Mouse (Mus musculus) midbrain, embryonic 16.5 days (tissue): ENCODE measurements at regions not wholly inside any gene's neighbourhood (a gene's known extent, or its start where the extent isn't known, plus 50 kb on each side); places are given as distances from the start of the nearest gene placed in this dataset.

Experiments used
- ATAC-seq: fragments of 200-750 bp; cut with Nextera tagmentation; 2 replicates; pipeline ENCODE4 v1.8.0; 2017; ENCODE audit warnings: moderate TSS enrichment
- H3K27ac ChIP-seq: fragments of 300-500 bp; sonication (generic); 2 replicates; pipeline ENCODE4 v1.5.1; 2014; ENCODE audit warnings: mild to moderate bottlenecking, low read length, mixed read lengths
- H3K27me3 ChIP-seq: fragments of 300-500 bp; sonication (generic); 2 replicates; pipeline ENCODE4 v1.6.1; 2014; ENCODE audit warnings: low read depth, low read length, mixed read lengths; ENCODE audit not compliant: control insufficient read depth, insufficient read depth
- H3K36me3 ChIP-seq: fragments of 300-500 bp; sonication (generic); 2 replicates; pipeline ENCODE4 v1.6.1; 2014; ENCODE audit warnings: mild to moderate bottlenecking, low read length, moderate library complexity, mixed read lengths; ENCODE audit not compliant: control insufficient read depth, insufficient read depth
- H3K4me1 ChIP-seq: fragments of 300-500 bp; sonication (generic); 2 replicates; pipeline ENCODE4 v1.6.1; 2014; ENCODE audit warnings: mild to moderate bottlenecking, low read length, mixed read lengths; ENCODE audit not compliant: control insufficient read depth, insufficient read depth
- H3K4me2 ChIP-seq: fragments of 300-500 bp; sonication (generic); 2 replicates; pipeline ENCODE4 v1.6.1; 2014; ENCODE audit warnings: mild to moderate bottlenecking, low read length, mixed read lengths
- H3K4me3 ChIP-seq: fragments of 300-500 bp; sonication (generic); 2 replicates; pipeline ENCODE4 v1.5.1; 2014; ENCODE audit warnings: low read depth, mild to moderate bottlenecking, low read length, moderate library complexity, mixed read lengths
- H3K9ac ChIP-seq: fragments of 300-500 bp; sonication (generic); 2 replicates; pipeline ENCODE4 v1.6.1; 2014; ENCODE audit warnings: low read depth, low read length, mixed read lengths
- H3K9me3 ChIP-seq: fragments of 300-500 bp; sonication (generic); replicated peaks from 2 replicates; pipeline ENCODE4 v1.6.1; 2014; ENCODE audit warnings: mild to moderate bottlenecking, low read length, mixed read lengths; ENCODE audit not compliant: control insufficient read depth, poor library complexity, severe bottlenecking
- WGBS: fragments of 180-500 bp; shearing (Covaris S2); extraction: QIAGEN DNeasy Blood & Tissue Kit; methylation state at CpG from one replicate; pipeline ENCODE4 v1.1.7; 2014; 5-methylcytosine and 5-hydroxymethylcytosine counted together

DNA sequence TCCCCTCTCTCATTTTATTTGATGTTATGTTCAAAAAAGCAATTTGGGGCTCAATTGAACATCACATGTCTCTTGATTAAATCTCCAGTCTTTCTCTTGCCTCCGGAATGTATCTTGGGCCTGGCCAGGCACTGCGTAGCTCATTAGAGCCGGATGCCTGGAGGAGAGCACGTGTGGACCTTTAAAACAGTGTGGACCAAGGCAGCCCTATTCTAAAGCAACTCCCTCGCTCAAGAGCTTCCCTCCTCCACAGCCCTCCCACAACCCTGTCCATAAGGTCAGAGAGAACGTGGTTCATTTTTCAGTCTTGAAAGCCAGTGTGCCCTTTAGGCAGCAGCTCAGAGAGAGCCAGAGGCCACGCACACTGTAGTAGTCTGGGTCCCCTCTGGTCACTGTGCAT is 160.8 kb downstream of the Katnal1 start:
- ATAC-seq: no peak

GRCm38 (mm10) chr5:148765993-148766392 is 163.1 kb downstream of the Katnal1 start:
- H3K9ac ChIP-seq: no peak overlapping the region
- no peaks in the 10 kb centered on the region for H3K27me3 ChIP-seq
- no peaks in the 10 kb centered on the region for H3K4me1 ChIP-seq
- H3K4me3 ChIP-seq: no peak overlapping the region
- no peaks in the 10 kb centered on the region for H3K9me3 ChIP-seq
- H3K36me3 ChIP-seq: no peaks in the 10 kb centered on the region
- WGBS: 92% methylated on average over 7 of the region's 7 CpGs
- no peak overlapping the region for H3K27ac ChIP-seq
- no peak overlapping the region for H3K4me2 ChIP-seq
- no peak for ATAC-seq

More for the DNA sequence above, 160.8 kb downstream of the Katnal1 start:
- Histone ChIP-seq H3K36me3 (no peaks in the 10 kb centered on the region), H3K9me3 (no peaks in the 10 kb centered on the region), H3K4me3 (no peak overlapping the region), H3K27ac (no peak overlapping the region), H3K4me2 (no peak overlapping the region), H3K27me3 (no peaks in the 10 kb centered on the region), H3K4me1 (no peaks in the 10 kb centered on the region), H3K9ac (no peak overlapping the region)
- WGBS: 73% methylated on average over 7 of the region's 7 CpGs

- Histone ChIP-seq H3K9ac (no peak overlapping the region), H3K27me3 (no peaks in the 10 kb centered on the region), H3K4me3 (no peak overlapping the region), H3K27ac (no peak overlapping the region), H3K4me1 (no peaks in the 10 kb centered on the region), H3K9me3 (no peaks in the 10 kb centered on the region), H3K4me2 (no peak overlapping the region), H3K36me3 (no peaks in the 10 kb centered on the region)
- ATAC-seq: no peak
- 42% methylated on average over 9 of the region's 9 CpGs for WGBS
Measured at GRCm38 (mm10) chr5:148760108-148760507, 169.0 kb downstream of the Katnal1 start.

DNA sequence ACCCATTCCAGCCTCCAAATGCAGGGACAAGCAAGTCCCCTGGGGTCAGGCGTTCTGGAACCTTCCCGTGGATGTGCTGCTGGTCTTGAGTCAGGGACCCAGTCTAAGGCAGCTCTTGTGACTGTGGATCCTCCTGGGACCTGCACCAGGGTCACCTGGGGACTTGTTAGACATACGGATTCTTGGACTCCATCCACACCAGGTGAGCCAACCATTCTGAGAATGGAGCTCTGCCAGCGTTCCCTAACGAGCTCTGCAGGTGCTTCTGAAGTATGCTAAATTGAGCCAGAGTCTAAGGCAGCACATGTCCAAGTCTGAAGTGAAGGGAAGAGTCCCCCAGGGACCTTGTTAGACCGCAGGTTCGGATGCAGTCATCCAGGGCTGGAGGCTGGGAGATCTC is 170.3 kb downstream of the Katnal1 start:
- Histone ChIP-seq H3K4me1 (no peaks in the 10 kb centered on the region), H3K36me3 (no peaks in the 10 kb centered on the region), H3K27me3 (no peaks in the 10 kb centered on the region), H3K9ac (no peak overlapping the region), H3K4me3 (no peak overlapping the region), H3K27ac (no peak overlapping the region), H3K4me2 (no peak overlapping the region), H3K9me3 (no peaks in the 10 kb centered on the region)
- WGBS: 77% methylated on average over 7 of the region's 7 CpGs
- no peak for ATAC-seq

DNA sequence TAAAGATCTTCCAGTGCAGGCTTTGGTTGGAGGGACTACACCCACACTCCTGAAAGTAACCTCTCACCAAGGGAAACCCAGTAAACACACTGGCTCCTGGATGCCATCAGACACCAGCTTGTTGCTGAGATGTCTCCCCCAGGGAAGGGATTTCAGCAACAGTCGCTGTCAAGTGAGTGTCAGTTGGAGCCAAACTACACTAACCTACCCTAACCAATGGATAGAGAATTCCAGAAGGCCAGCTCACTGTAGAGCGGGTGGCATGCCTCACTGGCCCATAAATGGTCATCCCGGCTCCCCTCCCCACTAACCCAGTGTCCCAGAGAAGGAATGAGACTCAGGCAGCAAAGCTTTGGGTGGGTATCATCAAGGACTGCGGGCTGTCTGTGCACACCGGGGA is 171.4 kb downstream of the Katnal1 start:
- 83% methylated on average over 5 of the region's 5 CpGs for WGBS
- no peak overlapping the region for H3K4me2 ChIP-seq
- H3K36me3 ChIP-seq: no peaks in the 10 kb centered on the region
- H3K4me1 ChIP-seq: no peaks in the 10 kb centered on the region
- no peaks in the 10 kb centered on the region for H3K27me3 ChIP-seq
- no peak overlapping the region for H3K27ac ChIP-seq
- no peaks in the 10 kb centered on the region for H3K9me3 ChIP-seq
- H3K9ac ChIP-seq: no peak overlapping the region
- H3K4me3 ChIP-seq: no peak overlapping the region
- ATAC-seq: no peak

- ATAC-seq: no peak; the same call in 1 of the 2 replicates
- no peaks in the 10 kb centered on the region for H3K27me3 ChIP-seq
Measured at GRCm38 (mm10) chr5:148757236-148757635, 171.9 kb downstream of the Katnal1 start.

GRCm38 (mm10) chr5:148756246-148756930 is 172.7 kb downstream of the Katnal1 start:
- Histone ChIP-seq H3K27ac (no peak overlapping the region), H3K36me3 (no peaks in the 10 kb centered on the region), H3K4me2 (no peak overlapping the region), H3K9me3 (no peaks in the 10 kb centered on the region), H3K4me3 (no peak overlapping the region), H3K4me1 (no peaks in the 10 kb centered on the region), H3K27me3 (no peaks in the 10 kb centered on the region), H3K9ac (no peak overlapping the region)
- 87% methylated on average over 16 of the region's 16 CpGs for WGBS
- ATAC-seq: no peak

More at GRCm38 (mm10) chr5:148757236-148757635, 171.9 kb downstream of the Katnal1 start:
- no peak overlapping the region for H3K4me3 ChIP-seq
- H3K9ac ChIP-seq: no peak overlapping the region
- H3K36me3 ChIP-seq: no peaks in the 10 kb centered on the region
- no peak overlapping the region for H3K27ac ChIP-seq
- no peak overlapping the region for H3K4me2 ChIP-seq
- WGBS: 50% methylated on average over 8 of the region's 8 CpGs
- no peaks in the 10 kb centered on the region for H3K9me3 ChIP-seq
- H3K4me1 ChIP-seq: no peaks in the 10 kb centered on the region

DNA sequence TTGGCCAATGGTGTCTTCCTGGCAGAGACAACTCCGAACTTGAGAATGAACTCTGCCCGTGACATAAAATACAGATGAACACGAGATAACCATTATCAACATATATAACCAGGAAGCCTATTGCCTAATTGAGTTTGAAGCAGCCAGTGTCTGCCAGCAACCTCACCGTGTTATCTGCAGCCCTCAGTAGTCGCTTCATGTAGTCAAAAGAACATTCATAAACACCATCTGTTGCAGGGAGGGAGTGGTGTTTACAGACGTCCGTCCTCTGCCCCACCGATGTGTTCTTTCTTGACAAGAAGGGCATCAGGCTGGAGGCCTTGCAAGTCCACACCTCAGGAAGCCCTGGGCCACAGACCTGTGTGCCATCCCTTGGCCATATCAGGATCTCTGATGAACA is 173.3 kb downstream of the Katnal1 start:
- H3K4me2 ChIP-seq: no peak overlapping the region
- no peaks in the 10 kb centered on the region for H3K9me3 ChIP-seq
- no peak overlapping the region for H3K9ac ChIP-seq
- H3K4me1 ChIP-seq: no peaks in the 10 kb centered on the region
- no peak for ATAC-seq
- no peaks in the 10 kb centered on the region for H3K36me3 ChIP-seq
- H3K27ac ChIP-seq: no peak overlapping the region
- WGBS: 94% methylated on average over 8 of the region's 8 CpGs
- no peaks in the 10 kb centered on the region for H3K27me3 ChIP-seq
- H3K4me3 ChIP-seq: no peak overlapping the region

DNA sequence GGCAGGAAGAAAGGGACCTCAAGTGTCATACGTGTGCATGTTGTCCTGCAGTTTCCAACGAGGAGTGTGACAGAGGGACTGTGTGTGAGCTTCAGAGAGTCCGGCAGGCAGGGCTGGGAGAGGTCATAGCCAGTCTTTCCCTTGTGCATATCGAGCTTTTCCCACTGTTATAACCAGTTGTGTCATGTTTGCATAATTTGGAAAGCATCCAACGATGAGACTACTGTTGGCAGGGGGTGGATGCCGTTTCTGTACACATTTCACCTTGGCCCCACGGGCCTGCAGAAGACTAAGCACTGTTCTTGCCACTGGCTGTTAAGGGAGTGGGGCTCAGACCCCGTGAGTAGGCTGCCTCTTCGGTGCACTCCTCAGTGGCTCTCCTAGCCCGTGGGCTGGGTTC is 174.2 kb downstream of the Katnal1 start:
- 74% methylated on average over 10 of the region's 10 CpGs for WGBS
- no peaks in the 10 kb centered on the region for H3K4me1 ChIP-seq
- no peak overlapping the region for H3K27ac ChIP-seq
- no peak overlapping the region for H3K4me3 ChIP-seq
- H3K9me3 ChIP-seq: no peaks in the 10 kb centered on the region
- ATAC-seq: no peak
- H3K36me3 ChIP-seq: no peaks in the 10 kb centered on the region
- H3K4me2 ChIP-seq: no peak overlapping the region
- no peak overlapping the region for H3K9ac ChIP-seq
- no peaks in the 10 kb centered on the region for H3K27me3 ChIP-seq
